Mouse (Mus musculus) CD4-positive, CD25-positive, alpha-beta regulatory T cell, adult 2 months (primary cell): ENCODE measurements around the gene 4921504E06Rik.

Experiments
- DNase-seq: peaks from one replicate; pipeline ENCODE4 v3.0.0-alpha.2; 2012; ENCODE audit warnings: low read depth, low spot score

The 4921504E06Rik gene

GRCm38 (mm10) chr2:19419686-19420345, 133.9 kb downstream of the 4921504E06Rik start:
- DNase-seq, result no peak

GRCm38 (mm10) chr2:19416066-19416465, 137.6 kb downstream of the 4921504E06Rik start:
- no peak for DNase-seq

GRCm38 (mm10) chr2:19415063-19415521, 138.6 kb downstream of the 4921504E06Rik start:
- peak; percentile 81 for DNase-seq

GRCm38 (mm10) chr2:19414222-19414965, 139.3 kb downstream of the 4921504E06Rik start:
- DNase-seq, result peak; percentile 79
